Mouse (Mus musculus): ENCODE measurements at regions not wholly inside any gene's neighbourhood (a gene's known extent, or its start where the extent isn't known, plus 50 kb on each side); places are given as distances from the start of the nearest gene placed in this dataset.
"Not testable (repeated sequence)": the region's sequence is repeated elsewhere in the genome, so short reads cannot be mapped to it uniquely, and the experiment has no call there.

- DNase-seq (ENCODE audit: low spot score): no peak
Observed at GRCm38 (mm10) chr11:111961846-111962245, 820.2 kb upstream of the Sox9 start.

GRCm38 (mm10) chr11:111964066-111964465 is 818.0 kb upstream of the Sox9 start:
- DNase-seq (ENCODE audit: low spot score): no peak

- no peak for DNase-seq (ENCODE audit: low spot score)
Observed at GRCm38 (mm10) chr11:111966401-111966800, 815.6 kb upstream of the Sox9 start.

GRCm38 (mm10) chr11:111971001-111971400 is 811.0 kb upstream of the Sox9 start:
- no peak for DNase-seq (ENCODE audit: low spot score)

- DNase-seq (ENCODE audit: low spot score): no peak
Observed at GRCm38 (mm10) chr11:111978667-111979066, 803.4 kb upstream of the Sox9 start.

- DNase-seq (ENCODE audit: low spot score): no peak
Observed at GRCm38 (mm10) chr11:111996395-111996794, 785.6 kb upstream of the Sox9 start.

- DNase-seq (ENCODE audit: low spot score): not testable (repeated sequence)
Observed at GRCm38 (mm10) chr11:112010848-112011247, 771.2 kb upstream of the Sox9 start.

- DNase-seq (ENCODE audit: low spot score): no peak
Observed at GRCm38 (mm10) chr11:112017906-112018305, 764.1 kb upstream of the Sox9 start.

- DNase-seq (ENCODE audit: low spot score): no peak
Observed at GRCm38 (mm10) chr11:112028031-112028430, 754.0 kb upstream of the Sox9 start.

- DNase-seq (ENCODE audit: low spot score): no peak
Observed at GRCm38 (mm10) chr11:112038741-112039140, 743.3 kb upstream of the Sox9 start.

- DNase-seq (ENCODE audit: low spot score): no peak
Observed at GRCm38 (mm10) chr11:112044455-112044854, 737.6 kb upstream of the Sox9 start.

GRCm38 (mm10) chr11:112045353-112045752 is 736.7 kb upstream of the Sox9 start:
- DNase-seq (ENCODE audit: low spot score): no peak

GRCm38 (mm10) chr11:112050362-112050761 is 731.7 kb upstream of the Sox9 start:
- DNase-seq (ENCODE audit: low spot score): no peak

- DNase-seq (ENCODE audit: low spot score): no peak
Observed at GRCm38 (mm10) chr11:112055591-112055990, 726.4 kb upstream of the Sox9 start.

GRCm38 (mm10) chr11:112067176-112067575 is 714.8 kb upstream of the Sox9 start:
- no peak for DNase-seq (ENCODE audit: low spot score)

GRCm38 (mm10) chr11:112068821-112069220 is 713.2 kb upstream of the Sox9 start:
- DNase-seq (ENCODE audit: low spot score): no peak

GRCm38 (mm10) chr11:112071571-112071970 is 710.5 kb upstream of the Sox9 start:
- no peak for DNase-seq (ENCODE audit: low spot score)

GRCm38 (mm10) chr11:112081386-112081785 is 700.6 kb upstream of the Sox9 start:
- DNase-seq (ENCODE audit: low spot score): peak; percentile 49

GRCm38 (mm10) chr11:112083019-112083418 is 699.0 kb upstream of the Sox9 start:
- DNase-seq (ENCODE audit: low spot score): no peak

GRCm38 (mm10) chr11:112092168-112092567 is 689.9 kb upstream of the Sox9 start:
- no peak for DNase-seq (ENCODE audit: low spot score)

GRCm38 (mm10) chr11:112095009-112095408 is 687.0 kb upstream of the Sox9 start:
- DNase-seq (ENCODE audit: low spot score): no peak

- no peak for DNase-seq (ENCODE audit: low spot score)
Observed at GRCm38 (mm10) chr11:112098161-112098560, 683.9 kb upstream of the Sox9 start.

GRCm38 (mm10) chr11:112103252-112103651 is 678.8 kb upstream of the Sox9 start:
- DNase-seq (ENCODE audit: low spot score): no peak

- DNase-seq (ENCODE audit: low spot score): no peak
Observed at GRCm38 (mm10) chr11:112106891-112107290, 675.1 kb upstream of the Sox9 start.

GRCm38 (mm10) chr11:112107314-112107713 is 674.7 kb upstream of the Sox9 start:
- no peak for DNase-seq (ENCODE audit: low spot score)
